Mouse (Mus musculus) layer of hippocampus, postnatal 25 days (tissue): ENCODE measurements around the gene Col6a2. TPM values are rescaled to one million over a fixed set of nuclear protein-coding genes. Genes with fewer than 3 reads are reported as not detected.

ENCODE experiments used
- DNase-seq, 2 experiments: peaks; one replicate each; pipeline ENCODE4 v3.0.0; 2022; ENCODE audit warnings: mixed read lengths in 2 of 2, low spot score in 1 of 2; ENCODE audit errors: extremely low spot score in 1 of 2
- total RNA-seq, 2 experiments: library from RNA; stranded (reverse); gene quantifications; 2 replicates each; pipeline ENCODE4 v1.2.3; 2021

Col6a2 gene
- total RNA-seq = 1 to 10 TPM; 5.0 to 6.1 TPM

- peak; percentile 74 to 82 for DNase-seq
Measured at GRCm38 (mm10) chr10:76622928-76623680, at the start of gene Col6a2. Col6a2 (minus strand) TSS chr10:76623630.

DNA sequence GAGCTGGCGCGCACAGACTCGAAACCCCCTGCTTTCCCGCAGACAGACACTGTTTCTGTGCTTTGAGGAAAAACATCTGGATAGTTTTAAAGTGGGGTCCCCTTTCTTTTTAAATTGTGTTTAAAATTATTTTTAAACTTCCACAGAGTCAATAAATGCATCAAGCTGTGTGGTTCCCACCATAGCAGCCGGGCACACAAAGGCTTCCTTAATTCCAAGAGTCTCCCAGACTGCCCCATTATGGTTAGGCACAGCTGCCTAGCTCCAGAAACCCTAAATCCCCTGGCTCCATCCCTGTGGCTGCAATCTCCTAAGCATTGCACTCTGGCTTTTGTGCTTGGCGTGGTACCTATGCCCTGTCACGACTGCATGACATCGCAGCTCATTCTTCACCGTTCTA, 48.5 kb upstream of the Col6a2 start:
- no peak for DNase-seq

GRCm38 (mm10) chr10:76668947-76669284, 45.5 kb upstream of the Col6a2 start:
- peak; percentile 38 to 50 for DNase-seq

- no peak for DNase-seq
Measured at GRCm38 (mm10) chr10:76668261-76668946, 45.0 kb upstream of the Col6a2 start.

DNA sequence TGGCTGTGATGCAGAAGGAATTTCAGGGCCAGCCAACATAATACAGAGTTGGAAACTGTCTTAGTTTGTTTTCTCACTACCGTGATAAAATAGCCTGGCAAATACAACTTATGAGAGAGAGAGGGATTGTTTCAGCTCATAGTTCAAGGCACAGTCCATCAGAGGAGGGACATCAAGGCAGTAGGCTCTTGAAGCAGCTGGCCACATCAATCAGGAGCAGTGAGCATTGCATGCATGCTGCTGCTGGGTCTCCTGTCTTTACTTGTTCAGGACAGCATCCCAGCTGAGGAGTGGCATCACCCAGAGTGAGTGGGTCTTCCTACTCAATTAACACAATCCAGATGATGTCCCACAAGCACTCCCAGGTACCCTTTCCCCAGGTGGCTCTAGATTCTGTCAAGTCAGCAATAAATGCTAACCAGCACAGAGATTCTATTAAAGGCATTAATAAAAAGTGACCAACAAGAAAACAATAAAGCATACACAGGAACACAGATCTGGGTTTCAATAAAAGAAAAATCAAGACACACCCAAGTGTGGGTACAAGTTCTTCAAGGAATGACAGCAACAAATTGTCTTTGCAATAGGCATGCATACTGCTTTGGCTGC, 43.9 kb upstream of the Col6a2 start:
- DNase-seq = no peak

- no peak for DNase-seq
Measured at GRCm38 (mm10) chr10:76665551-76665950, 42.1 kb upstream of the Col6a2 start.

DNA sequence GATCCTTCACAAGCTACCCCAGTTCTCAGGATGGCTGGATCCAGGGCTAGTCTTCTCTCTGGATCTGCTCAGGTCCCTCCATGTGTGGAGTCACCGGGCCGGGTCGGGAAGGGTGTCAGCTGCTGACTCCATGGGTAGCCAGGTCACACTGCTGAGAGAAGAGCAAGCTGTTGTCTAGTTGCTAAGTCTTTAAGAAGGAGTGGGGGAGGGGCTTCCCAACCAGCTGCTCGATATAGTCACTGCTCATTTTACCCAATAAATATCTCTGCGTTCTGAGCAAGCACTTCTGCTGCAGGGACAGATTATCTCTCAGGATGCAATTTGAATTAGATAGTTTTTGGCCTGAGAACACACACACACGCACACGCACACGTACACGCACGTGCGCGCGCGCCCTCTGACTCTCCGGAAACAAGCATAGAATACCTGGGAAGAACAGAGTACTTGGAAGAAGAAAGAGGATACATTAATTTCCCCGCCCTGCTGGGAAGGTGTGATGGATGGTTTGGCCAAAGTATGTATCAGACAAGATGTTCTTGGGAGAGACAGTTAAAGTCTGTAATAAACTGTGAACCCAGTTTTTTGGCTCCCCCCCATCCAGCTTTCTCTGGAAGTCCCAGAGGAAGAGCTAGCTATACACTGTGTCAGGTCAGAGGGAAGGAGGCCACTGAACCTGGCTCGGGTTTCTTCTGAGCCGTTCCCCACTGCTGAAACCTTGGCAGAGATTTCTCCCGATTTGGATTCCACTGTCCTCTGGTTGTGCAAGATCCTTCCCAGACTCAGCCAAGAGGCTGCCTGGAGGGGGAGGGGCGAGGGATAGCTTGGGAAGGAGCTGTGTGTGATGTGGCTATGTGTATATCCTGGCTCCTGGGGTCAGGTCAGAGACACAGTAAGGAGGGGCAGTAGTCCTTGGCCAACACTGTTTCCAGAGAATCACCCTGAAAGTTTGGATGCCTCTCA, 41.0 kb upstream of the Col6a2 start:
- DNase-seq = no peak

DNA sequence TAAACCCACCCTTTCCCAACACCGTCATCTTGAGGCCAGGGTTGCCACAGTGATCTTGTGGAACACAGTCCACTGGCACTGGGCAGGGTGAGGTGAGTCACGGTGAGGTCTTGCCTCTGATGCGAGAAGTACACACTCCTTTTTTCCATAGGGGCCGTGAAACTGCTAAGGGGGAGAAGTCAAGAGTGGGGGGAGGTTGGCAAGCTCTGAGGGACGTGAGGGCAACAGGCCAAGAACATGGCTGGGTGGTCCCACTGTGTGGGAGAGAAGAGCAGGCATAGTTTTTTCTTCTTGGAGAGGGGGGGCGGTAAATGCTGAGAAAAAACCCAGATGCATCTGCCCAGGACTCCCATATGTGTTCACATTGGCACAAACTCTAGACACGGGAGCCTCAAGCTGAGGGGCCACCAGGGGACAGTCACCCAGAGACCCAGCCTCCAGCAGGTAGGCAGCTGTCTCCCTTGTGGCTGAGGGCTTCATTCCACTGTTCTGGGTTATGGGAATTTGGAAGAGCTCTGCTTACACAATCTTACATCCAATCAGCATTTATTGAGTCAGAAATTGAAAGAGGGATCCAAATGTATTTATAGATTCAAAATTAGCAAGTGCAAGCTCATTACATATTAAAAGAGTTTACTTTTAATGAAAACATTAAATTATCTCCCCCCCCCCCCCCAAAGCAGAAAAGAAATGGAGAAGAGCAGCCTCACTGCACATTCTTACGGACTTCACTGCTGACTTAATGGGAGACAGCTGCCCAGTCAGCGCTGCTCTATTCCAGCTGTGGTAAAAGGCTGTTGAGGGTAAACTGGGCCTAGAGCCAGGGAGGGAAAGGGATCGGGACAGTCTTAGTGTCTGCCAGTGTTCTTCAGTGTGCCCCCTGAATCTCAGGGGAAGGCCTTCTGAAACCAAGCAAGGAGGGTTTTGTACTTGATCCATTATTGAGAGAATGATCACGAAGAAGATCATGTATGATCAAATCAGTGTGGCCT, 30.2 kb upstream of the Col6a2 start:
- DNase-seq = no peak

DNA sequence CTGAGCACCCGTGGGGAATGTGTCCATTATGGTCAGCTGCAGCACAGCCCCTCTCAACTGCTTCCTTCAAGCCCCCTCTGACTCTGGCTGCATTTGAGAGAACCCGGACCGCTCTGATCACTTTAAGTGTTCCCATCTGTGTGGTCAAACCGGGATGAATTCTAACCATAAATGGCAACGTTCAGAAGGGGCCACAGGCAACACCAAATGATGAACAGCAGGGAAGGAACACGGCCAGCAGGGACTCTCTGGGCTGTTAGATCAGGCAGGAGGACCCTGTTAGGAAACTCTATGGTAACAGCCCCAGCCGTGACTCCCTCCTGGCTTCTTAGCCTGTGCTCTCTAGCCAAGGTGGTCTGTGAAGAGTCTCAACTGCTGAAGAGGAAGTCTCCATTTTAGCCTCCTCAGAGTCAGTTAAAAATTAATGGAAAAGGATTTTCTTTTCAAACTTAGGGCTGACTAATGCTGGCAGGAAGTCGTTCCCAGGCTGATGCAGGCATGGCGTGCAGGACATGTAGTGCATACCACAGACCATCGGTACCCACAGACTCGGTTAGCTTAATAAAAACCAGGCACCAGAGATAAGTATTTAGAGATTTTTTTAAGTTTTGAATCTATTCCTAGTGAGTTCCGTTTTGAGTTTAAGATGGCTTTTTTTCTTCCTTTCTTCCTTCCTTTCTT, 27.4 kb upstream of the Col6a2 start:
- no peak for DNase-seq

DNA sequence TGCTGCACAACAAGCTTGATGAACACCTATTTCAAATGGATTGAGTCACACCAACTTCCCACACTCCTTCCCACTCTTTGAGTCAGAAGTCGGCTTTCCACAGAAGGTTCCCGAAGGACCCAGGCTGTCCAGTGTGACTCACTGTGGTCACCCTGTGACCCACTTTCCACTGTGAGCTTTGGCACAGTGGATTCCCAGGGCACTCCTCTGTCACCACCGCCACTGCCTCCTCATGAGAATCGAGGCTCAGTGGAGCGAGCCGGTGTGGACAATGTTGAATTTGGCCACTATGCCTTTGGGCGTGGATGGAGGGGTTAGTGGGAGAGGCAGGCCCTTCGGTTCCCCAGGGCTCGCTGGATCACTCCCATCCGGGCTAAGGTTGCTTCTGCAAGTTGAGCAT, 25.3 kb upstream of the Col6a2 start:
- DNase-seq = no peak

- no peak for DNase-seq
Measured at GRCm38 (mm10) chr10:76647390-76647789, 24.0 kb upstream of the Col6a2 start.

DNA sequence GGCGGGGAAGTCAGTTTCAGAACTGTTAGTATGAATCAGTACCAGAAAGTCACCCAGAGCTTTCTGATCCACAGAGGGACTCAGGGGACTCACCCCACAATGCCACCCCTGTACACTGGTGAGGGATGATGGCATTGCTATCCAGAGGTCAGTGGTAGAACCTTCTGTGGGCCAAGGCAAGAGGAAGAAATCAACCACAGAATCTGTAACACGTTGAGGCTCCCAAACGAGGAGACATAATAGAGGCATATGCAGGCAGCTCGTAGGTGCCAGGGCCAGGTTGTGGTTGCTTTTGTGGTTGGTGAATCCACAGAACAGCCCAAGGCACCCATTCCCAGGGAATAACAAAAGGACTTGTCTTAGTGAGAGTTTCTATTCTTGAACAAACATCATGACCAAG, 22.3 kb upstream of the Col6a2 start:
- DNase-seq = no peak

GRCm38 (mm10) chr10:76645066-76645465, 21.6 kb upstream of the Col6a2 start:
- DNase-seq = no peak

GRCm38 (mm10) chr10:76643999-76644398, 20.6 kb upstream of the Col6a2 start:
- DNase-seq = no peak

GRCm38 (mm10) chr10:76643446-76643845, 20.0 kb upstream of the Col6a2 start:
- no peak for DNase-seq

GRCm38 (mm10) chr10:76642628-76643434, 19.4 kb upstream of the Col6a2 start:
- DNase-seq = no peak

DNA sequence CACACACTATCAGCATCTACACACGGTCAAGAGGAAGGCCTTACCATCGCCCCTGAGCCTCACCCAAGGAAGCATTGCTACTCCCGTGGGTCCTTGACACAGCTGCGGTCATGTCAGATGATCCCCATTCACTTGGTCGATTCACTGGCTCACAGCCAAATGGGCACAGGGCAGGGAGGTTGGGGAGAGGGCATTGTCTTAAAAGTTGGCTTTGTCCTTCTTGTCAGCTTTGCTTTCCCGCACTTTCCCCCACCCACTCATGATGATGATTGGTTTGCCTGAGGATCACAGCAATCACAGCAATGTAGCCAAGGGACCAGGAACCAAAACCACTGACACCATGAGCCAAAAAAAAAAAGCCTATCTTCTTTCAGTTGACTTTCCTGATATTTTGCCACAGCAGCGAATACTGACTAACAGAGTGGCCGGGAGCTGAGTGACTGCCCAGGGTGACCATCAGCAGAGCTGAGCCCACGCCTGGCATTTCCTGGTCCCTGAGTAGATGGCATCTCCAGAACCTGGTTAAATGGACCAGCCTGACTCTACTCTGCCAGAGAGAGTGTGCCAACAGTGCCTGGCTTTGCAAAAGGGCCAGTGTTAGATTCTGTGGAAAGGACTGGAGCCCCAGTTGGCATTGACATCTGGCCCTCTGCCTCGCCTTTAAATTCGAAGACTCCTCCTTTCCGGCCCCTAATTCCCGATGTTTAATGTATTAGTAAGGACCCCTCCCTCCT, 18.6 kb upstream of the Col6a2 start:
- DNase-seq = no peak
